Mouse (Mus musculus) midbrain, embryonic 11.5 days (tissue): ENCODE measurements around the gene Rbm3. TPM values are rescaled to one million over a fixed set of nuclear protein-coding genes. Genes with fewer than 3 reads are reported as not detected.

Experiments
- ATAC-seq: fragments of 200-750 bp; cut with Nextera tagmentation; 2 replicates; pipeline ENCODE4 v1.8.0; 2017; ENCODE audit warnings: moderate TSS enrichment, moderate library complexity; ENCODE audit not compliant: low FRiP score
- DNase-seq: peaks from one replicate; pipeline ENCODE4 v3.0.0; 2015; ENCODE audit warnings: low spot score; ENCODE audit errors: missing footprints
- H3K27ac ChIP-seq: fragments of 300-500 bp; sonication (generic); 2 replicates; pipeline ENCODE4 v1.5.1; 2014; ENCODE audit warnings: low read depth, low read length
- H3K27me3 ChIP-seq: fragments of 300-500 bp; sonication (generic); 2 replicates; pipeline ENCODE4 v1.6.1; 2014; ENCODE audit warnings: mild to moderate bottlenecking, low read length, moderate library complexity, mixed read lengths; ENCODE audit not compliant: control insufficient read depth, insufficient read depth
- H3K36me3 ChIP-seq: fragments of 300-500 bp; sonication (generic); 2 replicates; pipeline ENCODE4 v1.6.1; 2014; ENCODE audit warnings: mild to moderate bottlenecking, low read length, moderate library complexity, mixed read lengths; ENCODE audit not compliant: control insufficient read depth, insufficient read depth
- H3K4me1 ChIP-seq: fragments of 300-500 bp; sonication (generic); 2 replicates; pipeline ENCODE4 v1.6.1; 2014; ENCODE audit warnings: low read length; ENCODE audit not compliant: control insufficient read depth, insufficient read depth
- H3K4me2 ChIP-seq: fragments of 300-500 bp; sonication (generic); 2 replicates; pipeline ENCODE4 v1.6.1; 2014; ENCODE audit warnings: mild to moderate bottlenecking, moderate library complexity
- H3K4me3 ChIP-seq: fragments of 300-500 bp; sonication (generic); 2 replicates; pipeline ENCODE4 v1.5.1; 2014; ENCODE audit warnings: low read depth, low read length
- H3K9ac ChIP-seq: fragments of 300-500 bp; sonication (generic); 2 replicates; pipeline ENCODE4 v1.6.1; 2014; ENCODE audit warnings: low read length
- H3K9me3 ChIP-seq: fragments of 300-500 bp; sonication (generic); 2 replicates; pipeline ENCODE4 v1.6.1; 2016; ENCODE audit warnings: low read length; ENCODE audit not compliant: control insufficient read depth
- WGBS: fragments of 180-500 bp; shearing (Covaris S2); extraction: QIAGEN DNeasy Blood & Tissue Kit; methylation state at CpG from one replicate; pipeline ENCODE4 v1.1.7; 2014; 5-methylcytosine and 5-hydroxymethylcytosine counted together
- polyA plus RNA-seq: library from polyadenylated mRNA; unstranded; fragments of >200 nt; fragmentation: Nextera tagmentation; extraction: Ambion mirVana; gene quantifications from 2 replicates; pipeline ENCODE4 v1.2.1, GENCODE M21; 2014

Rbm3 gene
- polyA plus RNA-seq = 439 and 458 TPM in 2 replicates

DNA sequence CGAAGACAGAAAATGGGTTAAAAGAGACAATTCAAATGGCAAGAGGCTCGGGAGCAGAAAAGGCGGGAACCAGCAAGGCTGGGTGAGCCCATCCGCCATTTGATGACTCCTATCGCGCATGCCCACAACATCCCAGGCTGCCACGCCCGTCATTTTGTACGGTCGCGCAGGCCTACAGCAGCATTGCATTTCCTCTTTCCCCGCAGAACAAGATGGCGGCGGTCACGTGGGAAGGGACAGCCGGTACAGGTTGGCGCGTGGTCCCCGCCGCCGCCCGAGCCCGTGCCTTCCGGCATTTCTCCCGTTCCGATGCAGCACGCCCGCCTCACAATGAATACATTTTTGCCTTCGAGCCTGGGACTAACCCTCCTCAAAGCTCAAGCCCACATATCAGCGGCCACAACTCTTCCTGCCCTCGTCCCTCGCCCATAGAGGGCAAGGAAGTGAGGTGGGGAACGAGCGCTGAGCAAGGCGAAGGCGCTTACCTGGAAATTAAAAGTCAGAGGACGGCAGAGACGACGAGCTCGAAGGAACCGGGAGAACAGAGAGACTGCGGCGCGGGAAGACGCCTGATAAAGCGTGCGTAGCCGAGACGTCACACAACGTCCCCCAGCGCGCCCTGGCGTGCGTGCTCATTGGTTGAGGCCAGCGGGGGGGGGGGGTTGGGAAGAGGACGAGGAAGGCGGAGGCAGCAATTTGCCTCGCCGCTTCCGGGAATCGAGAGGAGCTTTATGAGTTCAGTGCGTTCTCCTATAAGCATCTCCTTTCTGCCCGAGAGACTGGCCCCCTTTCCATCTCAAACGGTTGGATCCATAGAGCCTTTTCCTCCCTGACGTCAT is at the start of gene Rbm3:
Rbm3 (minus strand) TSS at position 728 of the 839 bp plus-strand sequence.
- Histone ChIP-seq H3K4me2 (peak within 1 kb of the TSS; percentile 70), H3K9ac (peak within 1 kb of the TSS; percentile 92), H3K4me3 (peak within 1 kb of the TSS; percentile 57), H3K27ac (peak within 1 kb of the TSS; percentile 89), H3K9me3 (no peaks in the 10 kb centered on the region), H3K36me3 (peaks cover 8% of the 10 kb centered on the region), H3K4me1 (peaks cover 7% of the 10 kb centered on the region), H3K27me3 (no peaks in the 10 kb centered on the region)
- 26% methylated on average over 58 of the region's 65 CpGs for WGBS
- peak; percentile 93 for DNase-seq
- ATAC-seq = peak; percentile 94

DNA sequence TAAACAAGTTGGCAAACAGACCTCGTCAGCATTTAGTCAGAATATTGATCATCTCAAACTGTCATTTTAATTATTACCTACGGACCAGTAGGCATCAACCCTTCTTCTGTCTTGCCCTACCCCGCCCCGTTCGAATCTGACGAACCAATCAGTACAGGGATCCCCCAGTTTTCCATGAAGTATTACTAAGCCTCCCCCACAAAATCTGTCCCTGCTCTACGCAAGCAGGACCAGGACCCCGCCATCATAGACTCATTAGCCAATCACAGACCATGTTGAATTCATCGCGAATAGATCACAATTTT is 47.7 kb upstream of the Rbm3 start, which contains the start of gene Ebp:
Ebp (minus strand) TSS at position 94 of the 305 bp plus-strand sequence.
- Histone ChIP-seq H3K36me3 (no peaks in the 10 kb centered on the region), H3K27ac (peak within 1 kb of the TSS; percentile 51; the same call in 1 of the 2 replicates), H3K4me3 (peak within 1 kb of the TSS; percentile 42), H3K4me2 (peak within 1 kb of the TSS; percentile 57), H3K9ac (peak within 1 kb of the TSS; percentile 64), H3K9me3 (no peaks in the 10 kb centered on the region), H3K27me3 (no peaks in the 10 kb centered on the region), H3K4me1 (peaks cover 2% of the 10 kb centered on the region; the same call in 1 of the 2 replicates)
- DNase-seq = peak; percentile 83
- ATAC-seq = no peak
- WGBS = 26% methylated on average over 10 of the region's 10 CpGs

DNA sequence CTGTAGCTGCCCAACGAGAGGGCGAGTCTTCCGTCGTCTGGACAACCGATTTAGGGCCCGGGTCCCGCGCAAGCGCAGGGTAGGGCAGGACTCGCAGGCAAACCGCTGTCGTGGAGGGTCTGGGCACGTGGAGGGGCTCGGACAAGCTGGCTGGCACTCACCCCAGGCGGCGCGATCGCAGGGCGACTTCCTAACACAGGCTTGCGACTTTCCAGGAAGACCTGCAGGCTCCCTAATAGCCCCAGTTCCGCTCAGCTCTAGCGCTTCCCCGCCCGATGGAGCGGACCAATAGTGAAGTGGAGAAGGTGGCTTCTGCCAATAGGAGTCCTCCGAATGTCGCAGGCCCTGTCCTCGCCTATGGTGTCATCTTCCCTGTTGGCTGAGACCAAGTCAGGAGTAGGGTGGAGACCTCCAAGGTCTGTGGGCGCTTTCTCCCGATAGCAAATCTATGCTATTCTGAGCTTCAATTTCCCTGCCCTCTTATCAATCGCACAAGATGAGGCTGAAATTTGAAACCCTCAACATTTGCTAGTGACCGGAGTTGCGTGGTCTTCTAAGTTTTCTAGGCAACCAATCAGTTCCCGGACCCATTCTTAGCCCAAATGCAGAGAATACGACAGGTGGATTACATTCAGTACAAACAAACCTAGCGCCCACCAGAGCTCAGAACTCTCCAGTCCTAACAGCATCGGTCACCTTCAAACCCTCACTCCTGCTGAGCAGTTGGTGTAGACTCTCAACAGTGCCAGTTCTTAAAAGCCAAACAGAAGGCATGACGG is 47.1 kb upstream of the Rbm3 start:
- Histone ChIP-seq H3K36me3 (no peaks in the 10 kb centered on the region), H3K4me1 (peaks cover 2% of the 10 kb centered on the region; the same call in 1 of the 2 replicates), H3K4me3 (peak overlapping the region; percentile 42), H3K27me3 (no peaks in the 10 kb centered on the region), H3K9ac (peak overlapping the region; percentile 64), H3K9me3 (no peaks in the 10 kb centered on the region), H3K4me2 (peak overlapping the region; percentile 57), H3K27ac (peak overlapping the region; percentile 51; the same call in 1 of the 2 replicates)
- DNase-seq (peak; percentile 94), ATAC-seq (peak; percentile 96)
- 17% methylated on average over 38 of the region's 38 CpGs for WGBS

- H3K27ac ChIP-seq = peak overlapping the region; percentile 51; the same call in 1 of the 2 replicates
- no peaks in the 10 kb centered on the region for H3K36me3 ChIP-seq
- no peaks in the 10 kb centered on the region for H3K9me3 ChIP-seq
- H3K27me3 ChIP-seq = no peaks in the 10 kb centered on the region
- DNase-seq = peak; percentile 92
- no peak for ATAC-seq
- peak overlapping the region; percentile 42 for H3K4me3 ChIP-seq
- H3K4me1 ChIP-seq = peaks cover 2% of the 10 kb centered on the region; the same call in 1 of the 2 replicates
- peak overlapping the region; percentile 57 for H3K4me2 ChIP-seq
- 17% methylated on average over 13 of the region's 13 CpGs for WGBS
- peak overlapping the region; percentile 64 for H3K9ac ChIP-seq
Observed at GRCm38 (mm10) chrX:8192126-8192639, 46.5 kb upstream of the Rbm3 start.

GRCm38 (mm10) chrX:8182871-8183540 is 37.3 kb upstream of the Rbm3 start:
- Histone ChIP-seq H3K4me3 (no peak overlapping the region), H3K9ac (no peak overlapping the region), H3K4me2 (no peak overlapping the region), H3K27ac (no peak overlapping the region), H3K27me3 (no peaks in the 10 kb centered on the region), H3K9me3 (no peaks in the 10 kb centered on the region), H3K4me1 (no peaks in the 10 kb centered on the region), H3K36me3 (no peaks in the 10 kb centered on the region)
- DNase-seq = no peak
- 12% methylated on average over 7 of the region's 7 CpGs for WGBS
- ATAC-seq = no peak

DNA sequence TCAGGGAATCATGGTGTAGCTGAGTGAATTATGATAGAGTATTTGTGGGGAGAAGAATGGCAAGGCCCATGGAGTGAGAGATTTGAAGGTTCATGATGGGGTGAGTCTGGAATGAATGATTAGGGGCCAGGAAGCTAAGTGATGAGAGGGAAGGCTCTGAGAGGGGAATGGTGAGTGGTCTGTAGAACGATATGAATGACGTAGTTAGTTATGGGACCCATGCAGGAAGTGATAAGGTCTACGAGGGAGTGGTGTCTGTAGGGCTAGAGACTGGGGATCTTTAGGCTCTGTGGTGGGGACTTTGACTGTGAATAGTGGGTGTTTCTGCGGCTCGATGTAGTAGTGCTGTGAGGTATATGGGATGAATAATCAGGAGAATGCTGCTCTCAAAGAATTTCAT is 34.0 kb upstream of the Rbm3 start:
- H3K9ac ChIP-seq = no peak overlapping the region
- ATAC-seq (no peak), DNase-seq (no peak)
- 95% methylated on average over 5 of the region's 5 CpGs for WGBS
- H3K4me3 ChIP-seq = no peak overlapping the region
- H3K27me3 ChIP-seq = no peaks in the 10 kb centered on the region
- no peak overlapping the region for H3K27ac ChIP-seq
- no peaks in the 10 kb centered on the region for H3K36me3 ChIP-seq
- H3K9me3 ChIP-seq = no peaks in the 10 kb centered on the region
- H3K4me2 ChIP-seq = no peak overlapping the region
- H3K4me1 ChIP-seq = no peaks in the 10 kb centered on the region

- no peaks in the 10 kb centered on the region for H3K36me3 ChIP-seq
- no peak for ATAC-seq
- H3K27ac ChIP-seq = no peak overlapping the region
- H3K9ac ChIP-seq = no peak overlapping the region
- 100% methylated on average over 2 of the region's 2 CpGs for WGBS
- H3K4me1 ChIP-seq = no peaks in the 10 kb centered on the region
- no peak overlapping the region for H3K4me2 ChIP-seq
- no peak for DNase-seq
- no peaks in the 10 kb centered on the region for H3K9me3 ChIP-seq
- H3K4me3 ChIP-seq = no peak overlapping the region
- no peaks in the 10 kb centered on the region for H3K27me3 ChIP-seq
Observed at GRCm38 (mm10) chrX:8178871-8179270, 33.2 kb upstream of the Rbm3 start.

- DNase-seq = peak; percentile 96
- peak within 1 kb of the TSS; percentile 55 for H3K4me3 ChIP-seq
Observed at GRCm38 (mm10) chrX:8175504-8176385, 30.1 kb upstream of the Rbm3 start, which contains the start of gene Tbc1d25. Gene Tbc1d25, minus strand, starts transcription at chrX:8176181.

More at GRCm38 (mm10) chrX:8175504-8176385, 30.1 kb upstream of the Rbm3 start, which contains the start of gene Tbc1d25:
- Histone ChIP-seq H3K9ac (peak within 1 kb of the TSS; percentile 55), H3K4me1 (no peaks in the 10 kb centered on the region), H3K4me2 (peak within 1 kb of the TSS; percentile 51), H3K27me3 (no peaks in the 10 kb centered on the region), H3K36me3 (no peaks in the 10 kb centered on the region), H3K9me3 (no peaks in the 10 kb centered on the region), H3K27ac (no peak within 1 kb of the TSS)
- ATAC-seq = peak; percentile 95
- WGBS = 11% methylated on average over 56 of the region's 56 CpGs
